Mouse (Mus musculus) heart, postnatal 0 days (tissue): ENCODE data around the gene Gm20219. TPM values are rescaled to one million over a fixed set of nuclear protein-coding genes. Genes with fewer than 3 reads are reported as not detected.
"Not testable (repeated sequence)": the region's sequence is repeated elsewhere in the genome, so short reads cannot be mapped to it uniquely, and the experiment has no call there.

Experiments
- ATAC-seq: fragments of 200-750 bp; cut with Nextera tagmentation; 2 replicates; pipeline ENCODE4 v1.8.0; 2017; ENCODE audit warnings: low read depth, moderate number of reproducible peaks, moderate library complexity; ENCODE audit not compliant: insufficient read depth
- DNase-seq: peaks from one replicate; pipeline ENCODE4 v3.0.0-alpha.2; 2016; ENCODE audit warnings: low spot score
- H3K27ac ChIP-seq: fragments of 300-500 bp; sonication (generic); 2 replicates; pipeline ENCODE4 v1.5.1; 2014; ENCODE audit warnings: low read depth, mild to moderate bottlenecking
- H3K27me3 ChIP-seq: fragments of 300-500 bp; sonication (generic); 2 replicates; pipeline ENCODE4 v1.6.1; 2014; ENCODE audit warnings: low read length, mixed read lengths; ENCODE audit not compliant: control insufficient read depth, insufficient read depth
- H3K36me3 ChIP-seq: fragments of 300-500 bp; sonication (generic); replicated peaks from 2 replicates; pipeline ENCODE4 v1.6.1; 2014; ENCODE audit warnings: low read length, mixed read lengths; ENCODE audit not compliant: control insufficient read depth, insufficient read depth
- H3K4me1 ChIP-seq: fragments of 300-500 bp; sonication (generic); 2 replicates; pipeline ENCODE4 v1.6.1; 2014; ENCODE audit warnings: antibody characterized with exemption; ENCODE audit not compliant: control insufficient read depth, insufficient read depth
- H3K4me2 ChIP-seq: fragments of 300-500 bp; sonication (generic); 2 replicates; pipeline ENCODE4 v1.6.1; 2014; ENCODE audit warnings: low read depth, mild to moderate bottlenecking, low read length, moderate library complexity
- H3K4me3 ChIP-seq: fragments of 300-500 bp; sonication (generic); 2 replicates; pipeline ENCODE4 v1.5.1; 2014; ENCODE audit warnings: low read depth, low read length
- H3K9ac ChIP-seq: fragments of 300-500 bp; sonication (generic); replicated peaks from 2 replicates; pipeline ENCODE4 v1.6.1; 2014; ENCODE audit warnings: low read depth, low read length, mixed read lengths
- H3K9me3 ChIP-seq: fragments of 300-500 bp; sonication (generic); replicated peaks from 2 replicates; pipeline ENCODE4 v1.6.1; 2016; ENCODE audit warnings: low read length; ENCODE audit not compliant: control insufficient read depth
- CTCF ChIP-seq: IDR thresholded peaks from 2 replicates; pipeline ENCODE4 v1.5.1; 2016; ENCODE audit warnings: antibody characterized with exemption, control low read depth, low read depth
- EP300 ChIP-seq: IDR thresholded peaks from 2 replicates; pipeline ENCODE4 v1.6.1; 2016; ENCODE audit warnings: antibody characterized with exemption, low read depth
- WGBS: fragments of 180-500 bp; shearing (Covaris S2); extraction: QIAGEN DNeasy Blood & Tissue Kit; methylation state at CpG from one replicate; pipeline ENCODE4 v1.1.7; 2014; 5-methylcytosine and 5-hydroxymethylcytosine counted together
- polyA plus RNA-seq: library from polyadenylated mRNA; unstranded; fragments of >200 nt; fragmentation: Nextera tagmentation; extraction: Ambion mirVana; gene quantifications from 2 replicates; pipeline ENCODE4 v1.2.1, GENCODE M21; 2015
- total RNA-seq: library from RNA; depleted of rRNA; stranded (reverse); fragments of >200 nt; gene quantifications from 2 replicates; pipeline ENCODE4 v1.2.3, GENCODE M21; 2014; ENCODE audit warnings: low replicate concordance; rRNA removed

Gene Gm20219
- total and polyA plus RNA-seq, 2 experiments from 2014 or later, result 0.08 TPM; not detected in 1

DNA sequence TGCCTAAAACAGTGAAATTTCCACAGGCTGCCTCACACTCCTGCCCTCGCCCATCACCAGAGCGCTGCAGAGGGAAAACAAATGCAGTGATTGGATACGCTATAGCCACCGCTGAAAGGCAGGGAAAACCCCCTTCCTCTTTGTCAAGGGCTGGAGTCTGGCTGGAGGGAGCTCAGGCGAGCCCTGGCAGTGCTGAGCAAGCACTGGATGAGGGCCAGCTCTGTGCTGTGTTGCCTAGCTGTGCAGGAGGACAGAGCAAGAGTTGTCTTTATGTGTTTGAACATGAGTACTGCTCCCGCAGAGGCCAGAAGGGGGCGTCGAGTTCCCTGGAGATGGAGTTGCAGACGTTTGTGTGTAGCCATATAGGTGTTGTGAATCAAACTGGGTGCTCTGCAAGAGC is 51.7 kb downstream of the Gm20219 start:
- no peak overlapping the region for H3K27ac ChIP-seq
- H3K27me3 ChIP-seq, result no peaks in the 10 kb centered on the region
- no peak overlapping the region for H3K4me2 ChIP-seq
- no peak for ATAC-seq
- H3K9me3 ChIP-seq, result 0 out of 2 replicates have a peak, but pooled peaks cover 3% of the 10 kb centered on the region
- no peaks in the 10 kb centered on the region for H3K36me3 ChIP-seq
- no peak overlapping the region for H3K9ac ChIP-seq
- TF ChIP-seq EP300 (no peak), CTCF (no peak)
- DNase-seq, result no peak
- WGBS, result 29% methylated on average over 9 of the region's 9 CpGs
- H3K4me1 ChIP-seq, result peaks cover 5% of the 10 kb centered on the region; the same call in 1 of the 2 replicates
- no peak overlapping the region for H3K4me3 ChIP-seq

DNA sequence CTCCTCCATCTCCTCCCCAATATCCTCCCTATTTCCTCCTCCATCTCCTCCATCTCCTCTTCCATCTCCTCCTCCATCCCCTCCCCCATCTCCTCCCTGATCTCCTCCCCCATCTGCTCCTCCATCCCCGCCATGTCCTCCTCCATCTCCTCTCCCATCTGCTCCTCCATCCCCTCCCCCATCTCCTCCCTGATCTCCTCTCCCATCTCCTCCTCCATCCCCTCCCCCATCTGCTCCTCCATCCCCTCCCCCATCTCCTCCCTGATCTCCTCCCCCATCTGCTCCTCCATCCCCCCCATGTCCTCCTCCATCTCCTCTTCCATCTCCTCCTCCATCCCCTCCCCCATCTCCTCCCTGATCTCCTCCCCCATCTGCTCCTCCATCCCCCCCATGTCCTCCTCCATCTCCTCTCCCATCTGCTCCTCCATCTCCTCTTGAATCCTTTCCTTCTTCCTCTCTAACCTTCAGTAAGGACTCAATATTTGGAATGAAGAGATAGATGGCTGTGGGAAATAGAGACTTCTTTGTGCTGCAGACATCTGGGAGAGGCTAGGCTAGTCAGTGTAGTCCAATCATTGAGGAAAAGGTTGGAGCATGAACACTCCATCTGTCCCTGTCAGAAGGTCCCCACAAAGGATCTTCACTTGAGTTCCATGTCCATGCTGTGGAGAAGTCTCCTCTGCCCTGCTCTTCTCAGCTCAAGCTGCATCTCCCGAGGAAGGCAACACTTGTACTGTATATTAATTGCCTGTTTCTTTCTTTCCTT is 52.4 kb downstream of the Gm20219 start:
- H3K4me3 ChIP-seq, H3K4me1 ChIP-seq, H3K9ac ChIP-seq, H3K36me3 ChIP-seq, ATAC-seq, H3K27me3 ChIP-seq, H3K9me3 ChIP-seq, H3K4me2 ChIP-seq, H3K27ac ChIP-seq, DNase-seq: not testable (repeated sequence)
- 44% methylated on average over 2 of the region's 2 CpGs for WGBS

Other genes starting within 250 kb of the Gm20219 start
- 61.8 and 80.4 TPM in 2 replicates for gene Kdm4b, start 228.3 kb downstream of the Gm20219 start, total RNA-seq
- 16.1 and 17.7 TPM in 2 replicates for gene Kdm4b, start 228.3 kb downstream of the Gm20219 start, polyA plus RNA-seq
- 136 and 138 TPM in 2 replicates for gene Ptprs, start 77.9 kb downstream of the Gm20219 start, total RNA-seq
- gene Ptprs, start 77.9 kb downstream of the Gm20219 start, polyA plus RNA-seq, result 15.7 and 15.9 TPM in 2 replicates
- not detected in 2 replicates for gene Znrf4, start 42.0 kb downstream of the Gm20219 start, total RNA-seq
- gene Znrf4, start 42.0 kb downstream of the Gm20219 start, polyA plus RNA-seq, result not detected in 2 replicates
- 16.4 and 63.4 TPM in 2 replicates for gene Safb2, start 30.2 kb upstream of the Gm20219 start, total RNA-seq
- 22.9 and 24.9 TPM in 2 replicates for gene Safb2, start 30.2 kb upstream of the Gm20219 start, polyA plus RNA-seq
- 15.4 and 39.8 TPM in 2 replicates for gene Safb, start 30.4 kb upstream of the Gm20219 start, total RNA-seq
- gene Safb, start 30.4 kb upstream of the Gm20219 start, polyA plus RNA-seq, result 52.9 and 55.5 TPM in 2 replicates
- gene 2410015M20Rik, start 55.4 kb upstream of the Gm20219 start, total RNA-seq, result 199 and 207 TPM in 2 replicates
- gene 2410015M20Rik, start 55.4 kb upstream of the Gm20219 start, polyA plus RNA-seq, result 527 and 554 TPM in 2 replicates
- gene Rpl36, start 59.0 kb upstream of the Gm20219 start, total RNA-seq, result 1,192 and 2,008 TPM in 2 replicates
- gene Rpl36, start 59.0 kb upstream of the Gm20219 start, polyA plus RNA-seq, result 1,600 and 1,704 TPM in 2 replicates
- 109 and 115 TPM in 2 replicates for gene Lonp1, start 72.5 kb upstream of the Gm20219 start, total RNA-seq
- gene Lonp1, start 72.5 kb upstream of the Gm20219 start, polyA plus RNA-seq, result 43.6 and 46.4 TPM in 2 replicates
- not detected in 2 replicates for gene Catsperd, start 73.8 kb upstream of the Gm20219 start, total RNA-seq
- gene Catsperd, start 73.8 kb upstream of the Gm20219 start, polyA plus RNA-seq, result 0.20 and 0.23 TPM in 2 replicates
- gene Ranbp3, start 118.9 kb upstream of the Gm20219 start, total RNA-seq, result 60.9 and 64.7 TPM in 2 replicates
- 38.8 and 40.6 TPM in 2 replicates for gene Ranbp3, start 118.9 kb upstream of the Gm20219 start, polyA plus RNA-seq
- gene Ndufa11, start 163.4 kb upstream of the Gm20219 start, total RNA-seq, result 892 and 948 TPM in 2 replicates
- gene Ndufa11, start 163.4 kb upstream of the Gm20219 start, polyA plus RNA-seq, result 1,914 and 1,978 TPM in 2 replicates
- gene Vmac, start 163.6 kb upstream of the Gm20219 start, total RNA-seq, result 15.1 and 16.3 TPM in 2 replicates
- 10.7 and 11.0 TPM in 2 replicates for gene Vmac, start 163.6 kb upstream of the Gm20219 start, polyA plus RNA-seq
- 83.1 and 104 TPM in 2 replicates for gene Nrtn, start 203.1 kb upstream of the Gm20219 start, total RNA-seq
- gene Nrtn, start 203.1 kb upstream of the Gm20219 start, polyA plus RNA-seq, result 33.9 and 35.5 TPM in 2 replicates
- 25.8 and 28.9 TPM in 2 replicates for gene Dus3l, start 210.4 kb upstream of the Gm20219 start, total RNA-seq
- gene Dus3l, start 210.4 kb upstream of the Gm20219 start, polyA plus RNA-seq, result 21.1 and 23.0 TPM in 2 replicates
- 0.62 TPM in 1 of 2 replicates, not detected in the other for gene Prr22, start 215.9 kb upstream of the Gm20219 start, total RNA-seq
- 0.49 and 0.67 TPM in 2 replicates for gene Prr22, start 215.9 kb upstream of the Gm20219 start, polyA plus RNA-seq